Mouse (Mus musculus) embryonic facial prominence, embryonic 11.5 days (tissue): Measurements from ENCODE around the gene Mapk1ip1l. TPM values are rescaled to one million over a fixed set of nuclear protein-coding genes. Genes with fewer than 3 reads are reported as not detected.
A peak's percentile ranks its signal among the peaks of the same experiment; 100 is the strongest.

ENCODE experiments used
- ATAC-seq: fragments of 200-750 bp; cut with Nextera tagmentation; replicated peaks from 2 replicates; pipeline ENCODE4 v1.8.0; 2017; ENCODE audit warnings: low read depth; ENCODE audit not compliant: insufficient number of reproducible peaks, low FRiP score, low TSS enrichment
- DNase-seq: peaks from one replicate; pipeline ENCODE4 v3.0.0-alpha.2; 2015; ENCODE audit warnings: low spot score
- H3K27ac ChIP-seq: fragments of 300-500 bp; sonication (generic); replicated peaks from 2 replicates; pipeline ENCODE4 v1.5.1; 2014; ENCODE audit warnings: mild to moderate bottlenecking, low read depth, low read length, control low read depth
- H3K27me3 ChIP-seq: fragments of 300-500 bp; sonication (generic); 2 replicates; pipeline ENCODE4 v1.6.1; 2014; ENCODE audit warnings: mild to moderate bottlenecking, low read length, moderate library complexity, mixed read lengths; ENCODE audit not compliant: control insufficient read depth, insufficient read depth
- H3K36me3 ChIP-seq: fragments of 300-500 bp; sonication (generic); replicated peaks from 2 replicates; pipeline ENCODE4 v1.6.1; 2014; ENCODE audit warnings: low read depth, mild to moderate bottlenecking, low read length, moderate library complexity, mixed read lengths; ENCODE audit not compliant: control insufficient read depth, insufficient read depth
- H3K4me1 ChIP-seq: fragments of 300-500 bp; sonication (generic); 2 replicates; pipeline ENCODE4 v1.6.1; 2014; ENCODE audit warnings: low read length, mixed read lengths; ENCODE audit not compliant: control insufficient read depth, insufficient read depth
- H3K4me2 ChIP-seq: fragments of 300-500 bp; sonication (generic); 2 replicates; pipeline ENCODE4 v1.6.1; 2014; ENCODE audit warnings: low read depth, mild to moderate bottlenecking, control low read depth, low read length, moderate library complexity
- H3K4me3 ChIP-seq: fragments of 300-500 bp; sonication (generic); 2 replicates; pipeline ENCODE4 v1.5.1; 2014; ENCODE audit warnings: low read depth, low read length, control low read depth
- H3K9ac ChIP-seq: fragments of 300-500 bp; sonication (generic); replicated peaks from 2 replicates; pipeline ENCODE4 v1.6.1; 2014; ENCODE audit warnings: mild to moderate bottlenecking, control low read depth, low read length
- H3K9me3 ChIP-seq: fragments of 300-500 bp; sonication (generic); replicated peaks from 2 replicates; pipeline ENCODE4 v1.6.1; 2016; ENCODE audit warnings: mild to moderate bottlenecking, low read length, inconsistent platforms, mixed read lengths; ENCODE audit not compliant: control insufficient read depth
- WGBS: fragments of 180-500 bp; shearing (Covaris S2); extraction: QIAGEN DNeasy Blood & Tissue Kit; methylation state at CpG from one replicate; pipeline ENCODE4 v1.1.7; 2014; 5-methylcytosine and 5-hydroxymethylcytosine counted together
- polyA plus RNA-seq: library from polyadenylated mRNA; unstranded; fragments of >200 nt; fragmentation: Nextera tagmentation; extraction: Ambion mirVana; gene quantifications from 2 replicates; pipeline ENCODE4 v1.2.1, GENCODE M21; 2014

Gene Mapk1ip1l
- polyA plus RNA-seq, 1 experiment from 2014 or later, result 104 TPM

DNA sequence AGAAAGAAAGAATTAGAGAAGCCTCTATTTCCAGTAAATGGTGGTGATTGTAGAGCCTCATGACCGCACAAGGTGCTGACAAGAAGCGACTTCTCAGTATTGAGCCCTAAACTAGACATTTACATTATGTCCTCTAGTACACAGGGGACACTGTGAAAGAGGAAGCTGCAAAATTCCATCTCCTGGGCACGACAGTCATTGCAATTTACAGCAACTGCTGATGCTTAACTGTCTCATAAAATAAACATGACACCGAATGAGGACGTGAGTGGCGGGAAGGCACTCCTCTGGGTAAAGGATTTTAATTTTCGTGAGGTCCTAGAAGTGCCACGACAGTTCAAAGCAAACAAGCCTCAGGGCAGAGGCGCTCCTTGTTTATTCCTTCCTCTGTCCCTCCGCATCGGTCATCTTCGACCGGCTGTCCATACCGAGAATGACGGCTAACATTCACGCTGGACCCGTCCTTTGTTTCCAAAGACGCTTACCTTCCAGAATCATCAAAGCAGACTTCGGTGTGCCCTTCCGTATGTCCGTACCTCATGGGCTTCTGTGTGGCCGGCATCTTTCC is 21.9 kb upstream of the Mapk1ip1l start:
- peak overlapping the region; percentile 87 for H3K4me3 ChIP-seq
- ATAC-seq, result 0 out of 2 replicates have a peak, but pooled peaks have one; percentile 1
- 3% methylated on average over 22 of the region's 22 CpGs for WGBS

DNA sequence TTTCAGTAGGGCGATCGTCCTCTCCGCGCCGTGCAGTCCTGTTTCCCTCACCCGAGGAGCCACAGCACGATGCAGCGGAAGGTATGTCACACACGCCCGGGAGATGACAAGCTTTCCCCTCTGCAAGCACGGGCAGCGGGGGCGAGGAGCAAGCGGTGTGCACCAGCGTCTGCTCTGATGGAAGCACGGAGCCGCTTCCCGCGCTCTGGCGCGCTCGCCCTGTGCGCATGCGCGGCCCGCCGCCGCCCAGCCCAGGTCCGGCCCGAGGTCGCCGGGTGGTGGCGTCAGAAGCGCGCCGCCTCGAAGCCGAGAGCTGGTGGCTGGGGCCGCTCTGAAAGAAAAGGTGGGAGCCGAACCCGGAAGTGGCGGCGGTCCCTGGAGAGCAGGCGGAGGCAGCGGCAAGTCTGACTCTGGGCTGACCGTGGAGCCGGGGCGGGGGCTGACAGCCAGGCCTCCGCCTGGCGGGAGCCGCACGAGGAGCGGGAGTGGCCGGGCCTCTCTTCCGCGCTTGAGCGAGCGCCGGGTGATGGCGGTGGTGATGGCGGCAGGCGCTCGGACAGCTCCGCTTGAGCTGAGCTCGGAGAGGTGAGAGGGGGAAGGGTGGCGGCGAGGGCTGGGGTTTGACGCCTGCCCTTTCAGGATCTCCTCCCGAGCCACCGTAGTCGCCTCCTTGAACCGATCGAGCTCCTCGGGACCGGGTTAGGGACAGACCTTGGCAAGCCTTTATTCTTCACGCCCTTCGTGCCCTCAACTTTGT is 21.3 kb upstream of the Mapk1ip1l start, which contains the start of the genes Wdhd1 and Socs4:
Wdhd1 (minus strand) TSS at position 221 of the 757 bp plus-strand sequence.
Socs4 (plus strand) TSS at position 295 of the 757 bp plus-strand sequence.
- no peaks in the 10 kb centered on the region for H3K27me3 ChIP-seq

More for the DNA sequence above, 21.9 kb upstream of the Mapk1ip1l start:
- H3K9ac ChIP-seq, result peak overlapping the region; percentile 87
- no peaks in the 10 kb centered on the region for H3K4me1 ChIP-seq
- no peaks in the 10 kb centered on the region for H3K27me3 ChIP-seq
- peak overlapping the region; percentile 72 for H3K4me2 ChIP-seq
- peak overlapping the region; percentile 56; the same call in 1 of the 2 replicates for H3K27ac ChIP-seq
- no peaks in the 10 kb centered on the region; the same call in none of the 2 replicates for H3K36me3 ChIP-seq
- H3K9me3 ChIP-seq, result no peaks in the 10 kb centered on the region
- DNase-seq, result peak; percentile 32

DNA sequence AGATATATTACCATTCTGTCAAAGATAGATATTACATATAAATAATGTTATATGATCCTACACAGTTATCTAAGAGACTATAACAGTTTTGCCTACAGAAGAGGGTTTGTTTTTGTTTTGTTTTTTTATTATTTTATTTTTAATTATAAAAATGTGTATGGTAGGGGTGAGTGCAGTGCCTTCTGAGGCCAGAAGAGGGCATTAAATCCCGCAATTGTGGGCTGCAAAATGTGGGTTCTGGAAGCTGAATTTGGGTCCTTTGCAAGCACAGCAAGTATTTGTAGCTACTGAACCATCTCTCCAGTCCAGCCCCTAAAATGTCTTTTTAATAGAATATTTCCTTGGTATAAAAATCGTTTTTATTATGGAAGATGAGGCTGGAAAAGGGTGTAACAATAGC is 19.0 kb upstream of the Mapk1ip1l start:
- Histone ChIP-seq H3K4me1 (no peaks in the 10 kb centered on the region), H3K36me3 (no peaks in the 10 kb centered on the region), H3K27ac (no peak overlapping the region), H3K4me2 (no peak overlapping the region), H3K9ac (no peak overlapping the region), H3K4me3 (no peak overlapping the region), H3K27me3 (no peaks in the 10 kb centered on the region), H3K9me3 (no peaks in the 10 kb centered on the region)
- DNase-seq (no peak), ATAC-seq (no peak)
- 80% methylated on average over 2 of the region's 2 CpGs for WGBS

More for the DNA sequence above, 21.3 kb upstream of the Mapk1ip1l start, which contains the start of the genes Wdhd1 and Socs4:
- no peaks in the 10 kb centered on the region for H3K4me1 ChIP-seq
- H3K9me3 ChIP-seq, result no peaks in the 10 kb centered on the region
- ATAC-seq, result peak; percentile 98
- H3K36me3 ChIP-seq, result no peaks in the 10 kb centered on the region; the same call in none of the 2 replicates
- DNase-seq, result peak; percentile 94
- H3K9ac ChIP-seq, result peak within 1 kb of the TSS; percentile 87
- under 1% methylated on average over 74 of the region's 77 CpGs for WGBS
- peak within 1 kb of the TSS; percentile 72 for H3K4me2 ChIP-seq
- H3K4me3 ChIP-seq, result peak within 1 kb of the TSS; percentile 87
- peak within 1 kb of the TSS; percentile 87 for H3K27ac ChIP-seq

DNA sequence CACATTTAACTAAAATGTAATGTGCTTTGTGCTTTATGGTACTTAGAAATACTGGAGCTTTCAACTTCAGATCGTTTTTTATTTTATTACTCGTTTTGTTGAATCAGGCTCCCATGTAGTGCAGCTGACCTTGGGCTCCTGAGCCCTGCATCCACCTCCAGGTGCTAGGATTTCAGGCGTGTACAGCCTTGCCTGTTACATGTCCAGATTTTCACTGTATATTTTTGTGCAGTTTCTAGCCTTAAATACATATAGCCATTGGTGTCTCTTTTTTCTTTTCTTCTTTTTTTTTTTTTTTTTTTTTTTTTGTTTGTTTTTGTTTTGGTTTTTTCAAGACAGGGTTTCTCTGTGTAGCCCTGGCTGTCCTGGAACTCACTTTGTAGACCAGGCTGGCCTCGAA is 16.5 kb upstream of the Mapk1ip1l start:
- ATAC-seq (no peak), DNase-seq (no peak)
- H3K9me3 ChIP-seq, result no peaks in the 10 kb centered on the region
- H3K9ac ChIP-seq, result no peak overlapping the region
- H3K4me2 ChIP-seq, result no peak overlapping the region
- no peaks in the 10 kb centered on the region for H3K4me1 ChIP-seq
- WGBS, result 93% methylated on average over 4 of the region's 4 CpGs
- no peak overlapping the region for H3K4me3 ChIP-seq
- no peak overlapping the region for H3K27ac ChIP-seq
- H3K36me3 ChIP-seq, result no peaks in the 10 kb centered on the region
- no peaks in the 10 kb centered on the region for H3K27me3 ChIP-seq

DNA sequence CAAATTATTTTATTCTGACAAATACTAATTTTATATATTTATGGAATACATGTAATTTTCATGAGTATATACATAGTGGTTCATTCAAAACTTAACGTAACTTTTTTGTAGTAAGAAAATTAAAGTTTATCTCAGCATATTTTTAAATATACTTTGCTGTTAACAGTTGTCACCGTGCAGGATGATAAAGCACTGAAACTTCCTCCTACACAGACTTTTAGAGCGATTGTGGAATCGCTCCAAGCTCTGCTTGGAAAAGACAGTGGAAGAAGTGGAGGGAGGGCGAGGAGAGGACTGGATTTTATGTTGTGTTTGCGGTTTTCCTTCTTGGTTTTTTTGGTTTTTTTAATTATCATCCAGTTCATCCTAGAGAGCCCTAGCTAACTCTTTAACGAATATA is 14.5 kb upstream of the Mapk1ip1l start:
- ATAC-seq (no peak), DNase-seq (no peak)
- Histone ChIP-seq H3K9me3 (no peaks in the 10 kb centered on the region), H3K27me3 (no peaks in the 10 kb centered on the region), H3K4me3 (no peak overlapping the region), H3K4me1 (no peaks in the 10 kb centered on the region), H3K9ac (no peak overlapping the region), H3K4me2 (no peak overlapping the region), H3K36me3 (no peaks in the 10 kb centered on the region), H3K27ac (no peak overlapping the region)
- 94% methylated on average over 7 of the region's 7 CpGs for WGBS

DNA sequence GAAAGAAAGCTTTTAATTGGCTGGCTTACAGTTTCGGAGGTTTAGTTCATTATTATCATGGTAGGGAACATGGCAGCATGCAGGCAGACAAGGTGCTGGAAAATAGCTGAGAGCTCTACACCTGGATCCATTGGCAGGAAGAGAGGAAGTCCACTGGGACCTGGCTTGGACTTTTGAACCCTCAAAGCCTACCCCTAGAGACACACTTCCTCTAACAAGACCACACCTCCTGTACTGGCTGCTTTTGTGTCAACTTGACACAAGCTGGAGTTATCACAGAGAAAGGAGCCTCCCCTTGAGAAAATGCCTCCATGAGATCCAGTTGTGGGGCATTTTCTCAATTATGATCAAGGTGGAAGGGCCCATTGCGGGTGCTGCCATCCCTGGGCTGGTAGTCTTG is 12.8 kb upstream of the Mapk1ip1l start:
- Histone ChIP-seq H3K27me3 (no peaks in the 10 kb centered on the region), H3K4me1 (no peaks in the 10 kb centered on the region), H3K4me3 (no peak overlapping the region), H3K27ac (no peak overlapping the region), H3K36me3 (no peaks in the 10 kb centered on the region; the same call in 1 of the 2 replicates), H3K9me3 (no peaks in the 10 kb centered on the region), H3K9ac (no peak overlapping the region), H3K4me2 (no peak overlapping the region)
- DNase-seq (no peak), ATAC-seq (no peak)
- WGBS, result 97% methylated on average over 2 of the region's 2 CpGs

DNA sequence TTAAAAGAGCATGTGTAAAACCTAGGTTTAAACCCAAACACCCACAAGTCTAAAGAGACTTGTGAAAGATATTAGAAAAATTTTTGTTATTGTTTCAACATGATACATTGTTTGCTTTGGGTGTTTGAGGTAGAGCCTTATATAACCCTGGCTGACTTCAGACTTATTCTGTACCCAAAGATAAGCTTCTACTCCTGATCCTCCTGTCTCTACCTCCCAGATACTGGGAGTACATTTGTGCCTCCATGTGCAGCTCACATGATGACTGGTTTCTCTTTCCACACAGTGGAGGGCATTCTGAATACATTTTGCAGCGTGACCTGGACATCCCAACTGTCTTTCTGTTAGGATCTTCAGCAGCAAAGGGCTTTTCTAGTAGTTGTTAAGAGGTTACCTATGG is 11.9 kb upstream of the Mapk1ip1l start:
- ATAC-seq, result no peak

DNA sequence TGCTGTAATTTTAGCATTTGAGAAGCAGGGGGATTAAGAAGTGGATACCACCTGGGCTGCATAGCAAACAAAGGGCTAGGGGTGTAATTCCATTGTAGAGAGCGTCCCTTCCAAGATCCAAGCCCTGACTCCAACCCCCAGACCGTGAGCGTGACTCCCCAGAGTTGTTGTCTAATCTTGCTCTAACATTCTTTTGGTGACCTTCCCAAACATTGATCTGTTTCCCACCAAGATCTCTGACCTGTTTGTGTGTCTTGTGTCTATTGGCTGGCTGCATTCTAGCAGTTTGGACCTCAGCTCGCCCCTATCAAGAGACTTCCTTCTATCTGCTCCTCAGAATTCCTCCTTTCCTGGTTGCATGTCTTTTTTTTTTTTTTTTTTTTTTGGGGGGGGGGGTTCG is 11.0 kb upstream of the Mapk1ip1l start:
- ATAC-seq, result no peak
- H3K4me3 ChIP-seq, result no peak overlapping the region
- H3K27ac ChIP-seq, result no peak overlapping the region
- H3K9me3 ChIP-seq, result no peaks in the 10 kb centered on the region
- H3K27me3 ChIP-seq, result no peaks in the 10 kb centered on the region
- no peak for DNase-seq
- H3K9ac ChIP-seq, result no peak overlapping the region
- H3K4me2 ChIP-seq, result no peak overlapping the region
- H3K4me1 ChIP-seq, result no peaks in the 10 kb centered on the region
- WGBS, result 88% methylated on average over 5 of the region's 5 CpGs
- peaks cover 3% of the 10 kb centered on the region; the same call in 1 of the 2 replicates for H3K36me3 ChIP-seq

More for the DNA sequence above, 11.9 kb upstream of the Mapk1ip1l start:
- Histone ChIP-seq H3K9ac (no peak overlapping the region), H3K4me2 (no peak overlapping the region), H3K36me3 (peaks cover 3% of the 10 kb centered on the region; the same call in 1 of the 2 replicates), H3K9me3 (no peaks in the 10 kb centered on the region), H3K27ac (no peak overlapping the region), H3K27me3 (no peaks in the 10 kb centered on the region), H3K4me3 (no peak overlapping the region), H3K4me1 (no peaks in the 10 kb centered on the region)
- no peak for DNase-seq
- WGBS, result 88% methylated on average over 1 of the region's 1 CpGs
